Mouse (Mus musculus) gastrocnemius, postnatal 4 days (tissue): ENCODE measurements around the gene Sox13. TPM values are rescaled to one million over a fixed set of nuclear protein-coding genes. Genes with fewer than 3 reads are reported as not detected.

Experiments
- DNase-seq, 2 experiments: peaks; one replicate each; pipeline ENCODE4 v3.0.0; 2021 to 2022; ENCODE audit warnings: low spot score in 2 of 2, mixed read lengths in 2 of 2
- total RNA-seq, 2 experiments: library from RNA; stranded (reverse); gene quantifications; 2 replicates each; pipeline ENCODE4 v1.2.3; 2021

The Sox13 gene
- total RNA-seq, 2 experiments from 2014 or later = 18.1 to 19.3 TPM

- DNase-seq = no peak
These were observed 17.6 kb downstream of the Sox13 start for GRCm38 (mm10) chr1:133406614-133407013.

DNA sequence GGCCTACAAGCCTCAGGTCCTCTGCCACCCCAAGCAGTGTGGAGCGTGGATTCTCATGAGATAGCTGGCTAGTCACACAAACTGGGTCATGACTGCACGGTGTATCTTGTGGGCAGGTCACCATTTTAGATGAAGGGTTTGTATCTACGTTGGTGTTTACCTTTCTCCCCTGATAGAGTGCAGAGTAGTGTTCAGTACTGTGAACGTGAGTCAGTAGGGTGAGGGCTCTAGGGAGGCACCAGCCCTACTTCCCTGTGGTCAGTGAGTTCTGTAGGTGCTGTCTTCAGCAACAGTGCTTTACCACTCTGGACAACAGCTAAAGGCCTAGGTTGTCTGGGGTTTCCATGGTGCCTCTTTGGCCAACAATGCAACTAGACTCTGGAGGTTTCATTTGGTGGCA, 20.2 kb downstream of the Sox13 start:
- DNase-seq = no peak

DNA sequence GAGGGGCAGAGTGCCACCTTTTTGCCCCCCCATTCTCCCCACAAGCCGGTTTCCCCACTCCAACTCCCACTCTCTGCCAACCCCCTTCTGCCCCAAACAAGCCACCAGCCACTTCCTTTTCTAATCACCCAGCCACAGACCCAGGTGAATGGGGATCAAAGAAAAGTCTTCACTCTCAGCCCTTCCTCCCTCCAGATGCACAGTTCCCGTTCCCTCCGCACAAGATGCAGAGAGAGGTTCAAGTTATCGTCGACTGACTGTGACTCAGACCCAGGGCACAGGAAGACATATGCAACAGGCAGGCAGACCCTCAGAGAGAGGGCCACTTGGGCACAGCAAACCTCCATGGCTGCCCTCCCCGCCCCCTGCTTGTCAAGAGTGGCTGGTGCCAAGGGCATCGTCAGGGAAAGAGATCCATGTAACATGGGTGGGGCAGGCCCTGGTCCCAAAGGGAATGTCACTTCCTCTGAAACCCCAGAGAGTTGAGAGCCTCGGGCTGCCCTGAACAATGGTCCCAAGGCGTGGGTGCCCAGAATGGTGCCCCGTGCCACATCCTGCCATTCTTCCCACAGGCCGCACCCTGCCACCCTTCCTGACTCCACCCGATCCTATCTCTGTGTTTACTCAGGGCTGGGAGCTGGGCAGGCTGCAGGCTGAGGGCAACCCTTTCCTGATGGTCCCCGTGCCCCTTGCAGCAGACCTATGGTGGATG, 24.0 kb downstream of the Sox13 start:
- DNase-seq = no peak

- no peak for DNase-seq
These were observed 26.5 kb downstream of the Sox13 start for GRCm38 (mm10) chr1:133397483-133398237.

GRCm38 (mm10) chr1:133397094-133397482, 27.1 kb downstream of the Sox13 start:
- DNase-seq = no peak

DNA sequence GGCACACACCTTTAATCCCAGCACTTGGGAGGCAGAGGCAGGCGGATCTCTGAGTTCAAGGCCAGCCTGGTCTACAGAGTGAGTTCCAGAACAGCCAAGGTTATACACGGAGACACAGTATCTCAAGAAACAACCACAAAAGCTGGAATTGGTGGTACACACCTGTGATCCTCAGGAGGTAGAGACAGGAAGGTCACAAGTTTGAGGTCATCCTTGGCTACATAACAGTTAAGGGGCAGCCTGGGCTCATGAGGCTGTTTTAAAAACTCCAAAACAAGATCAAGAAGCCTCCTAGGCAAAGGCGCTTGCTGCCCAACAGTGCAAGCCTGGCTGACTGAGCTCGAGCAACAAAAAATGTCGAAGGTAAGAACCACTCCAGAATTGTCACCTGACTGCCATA, 27.5 kb downstream of the Sox13 start:
- no peak for DNase-seq

DNA sequence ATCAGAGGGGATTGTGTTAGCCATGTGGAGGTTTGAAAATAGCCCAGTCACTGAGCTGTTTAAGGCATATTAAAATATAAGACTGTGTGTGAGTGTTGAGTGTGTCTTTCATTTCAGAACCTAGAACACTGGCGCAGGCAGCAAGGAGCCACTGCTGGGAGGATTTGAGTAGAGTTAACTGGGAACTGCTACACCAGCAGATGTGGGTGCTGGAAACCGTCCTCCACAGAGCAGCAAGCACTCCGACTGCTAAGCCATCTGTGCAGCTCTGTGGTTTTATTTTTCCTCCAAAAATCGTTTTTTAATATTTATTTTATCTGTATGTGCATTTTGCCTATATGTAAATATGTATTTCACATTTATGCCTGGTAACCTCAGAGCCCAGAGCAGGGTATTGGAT, 29.5 kb downstream of the Sox13 start:
- no peak for DNase-seq

DNA sequence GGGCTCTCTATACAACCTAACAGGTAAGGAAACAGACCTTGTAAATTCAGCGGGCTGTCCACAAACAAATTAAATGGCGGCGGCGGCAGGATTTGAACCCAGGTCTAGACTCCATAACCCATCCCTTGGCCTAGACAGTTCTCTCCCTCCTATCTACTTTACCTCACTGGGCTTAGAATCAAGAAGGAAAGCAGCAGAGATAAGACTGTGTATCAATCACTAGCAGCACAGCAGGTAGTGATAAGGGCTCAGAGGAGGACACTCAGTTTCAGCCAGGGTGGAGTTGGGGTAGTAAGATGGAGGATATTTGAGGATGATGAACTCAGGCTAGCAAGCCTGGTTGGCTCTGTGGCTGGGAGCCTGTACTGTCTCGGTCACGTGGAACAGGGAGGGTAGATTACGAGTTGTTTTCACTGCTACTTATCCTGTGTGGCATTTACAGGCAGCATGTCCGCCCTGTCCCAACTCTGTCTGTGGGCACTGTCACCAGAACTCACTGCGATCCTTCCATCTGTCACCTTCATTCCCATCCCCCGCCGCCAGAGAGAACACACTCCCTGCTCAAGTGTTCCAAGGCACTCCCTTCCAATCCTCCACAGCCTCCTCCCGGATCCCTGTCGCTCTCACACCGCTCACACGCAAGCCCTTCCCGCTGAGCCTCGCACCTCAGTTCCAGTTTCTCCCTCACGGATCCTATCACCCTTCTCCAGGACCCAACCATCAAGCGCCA, 36.5 kb downstream of the Sox13 start:
- no peak for DNase-seq

DNA sequence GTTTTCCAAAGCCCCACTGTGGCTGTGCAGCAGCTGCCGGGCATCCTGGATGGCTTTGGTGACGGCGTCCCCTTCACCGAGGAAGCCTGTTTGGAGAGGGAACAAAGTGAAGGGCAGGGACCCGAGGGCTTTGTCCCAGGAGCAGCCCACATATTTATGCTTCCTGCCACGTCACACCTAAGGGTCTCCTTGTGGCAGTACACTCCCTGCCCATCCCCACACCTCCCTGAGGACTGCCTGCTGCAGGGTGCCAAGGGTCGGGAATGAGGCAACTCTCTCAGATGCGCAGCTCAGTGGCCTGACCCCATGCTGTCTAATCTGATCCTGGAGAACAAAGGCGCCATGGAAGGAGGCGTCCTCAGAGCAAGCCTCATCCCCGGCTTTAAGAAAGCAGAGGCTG, 38.0 kb downstream of the Sox13 start:
- no peak for DNase-seq

DNA sequence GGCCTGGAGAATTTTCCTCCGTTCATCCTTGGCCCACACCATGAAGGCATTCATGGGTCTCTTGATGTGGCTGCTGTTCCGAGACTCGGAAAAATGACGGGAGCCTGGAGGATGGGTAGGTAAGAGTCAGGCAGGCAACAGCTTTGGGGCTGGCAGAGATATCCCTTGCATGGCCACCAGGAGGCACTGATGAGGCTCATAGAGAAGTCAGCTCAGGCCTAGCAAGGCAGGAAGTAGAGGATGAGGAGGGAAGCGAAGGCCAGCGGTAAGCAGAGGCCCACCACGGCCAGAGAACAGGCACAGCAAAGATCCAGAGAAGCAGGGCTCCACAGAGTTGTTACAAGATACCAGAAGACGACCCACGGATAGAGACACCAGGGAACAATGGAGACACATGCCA, 38.7 kb downstream of the Sox13 start:
- peak in 1 of 2 experiments; percentile 67 for DNase-seq

GRCm38 (mm10) chr1:133383157-133383783, 40.9 kb downstream of the Sox13 start:
- no peak for DNase-seq

DNA sequence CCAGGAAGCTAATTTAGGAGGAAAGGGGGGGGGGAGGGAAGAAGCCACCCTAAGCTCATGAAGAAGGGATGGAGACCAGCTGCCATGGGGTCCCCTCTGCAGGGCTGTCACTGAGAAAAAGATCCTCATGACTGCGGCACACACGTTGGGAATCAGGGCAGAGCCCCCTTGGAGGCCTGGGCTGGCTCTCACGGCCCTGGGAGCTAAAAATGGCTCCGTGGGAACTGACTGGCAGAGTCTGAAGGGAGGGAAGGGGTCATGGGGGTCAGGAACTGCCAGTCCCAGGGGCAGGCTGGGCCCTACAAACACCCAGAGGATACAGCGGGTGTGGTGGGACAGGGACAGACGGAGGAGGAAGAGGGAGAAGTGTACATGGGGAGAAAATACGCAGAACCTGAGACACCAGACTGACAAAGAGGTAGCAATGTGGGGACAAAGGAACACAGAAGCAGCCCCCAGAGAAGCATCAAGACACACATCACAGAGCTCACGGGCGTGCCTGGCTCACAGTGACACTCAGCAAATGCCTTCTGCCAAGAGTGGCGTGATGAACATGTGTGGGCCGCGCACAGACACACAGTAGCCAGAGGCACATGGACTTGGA, 41.5 kb downstream of the Sox13 start:
- DNase-seq = no peak

GRCm38 (mm10) chr1:133382008-133382407, 42.2 kb downstream of the Sox13 start:
- DNase-seq = peak in 1 of 2 experiments; percentile 52

DNA sequence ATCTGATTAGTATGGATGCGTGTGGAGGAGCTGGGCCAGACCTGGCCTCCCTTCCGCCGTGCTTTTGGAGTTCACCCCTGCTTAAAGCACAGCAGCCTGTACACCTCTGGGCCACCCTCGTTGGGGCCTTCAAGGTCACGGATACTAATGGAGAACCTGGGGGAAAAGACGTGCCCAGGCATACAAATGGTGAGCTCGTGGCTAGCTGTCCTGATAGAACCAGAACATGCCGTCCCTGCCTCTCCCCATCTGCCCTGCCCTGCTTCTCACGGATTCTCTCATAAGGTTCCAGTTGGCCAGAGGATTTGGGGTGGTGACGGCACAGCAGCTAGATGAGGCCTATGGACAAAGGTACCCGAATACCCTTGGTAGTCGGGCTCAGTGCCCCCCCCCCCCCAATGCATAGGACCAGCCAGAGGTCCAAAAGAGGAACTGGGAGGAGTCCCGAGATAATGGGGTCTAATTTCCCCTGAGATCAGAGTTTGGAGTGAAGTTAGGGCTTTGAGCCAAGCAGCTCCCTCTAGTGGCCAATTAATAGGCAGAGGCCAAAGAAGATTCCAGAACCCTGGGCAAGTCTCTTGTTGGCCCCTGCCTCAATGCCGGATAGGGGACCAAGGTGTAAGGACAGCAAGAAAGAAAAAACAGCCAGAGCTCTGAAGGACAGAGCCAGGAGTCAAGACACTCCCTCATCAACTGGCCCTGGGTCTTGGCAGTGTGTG, 43.7 kb downstream of the Sox13 start:
- peak in 1 of 2 experiments; percentile 43 for DNase-seq

DNA sequence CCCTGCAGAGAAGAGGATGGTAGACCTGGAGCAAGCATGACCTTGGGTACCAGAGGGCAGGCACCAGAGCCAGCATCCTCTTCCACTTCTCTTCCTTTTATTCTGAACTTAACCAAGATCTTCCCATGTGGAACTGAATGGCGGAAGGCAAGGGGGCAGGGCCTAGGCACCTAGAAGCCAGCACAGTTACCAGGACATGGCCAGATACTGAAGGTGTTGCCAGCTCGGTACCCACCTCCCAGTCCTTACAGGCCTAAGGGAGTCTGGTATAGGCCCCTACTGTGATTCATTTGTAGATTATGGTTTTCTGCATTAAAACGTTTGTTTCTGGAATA, 44.2 kb downstream of the Sox13 start:
- no peak for DNase-seq

- DNase-seq = no peak
These were observed 44.8 kb downstream of the Sox13 start for GRCm38 (mm10) chr1:133379254-133379985.

- no peak for DNase-seq
These were observed 46.6 kb downstream of the Sox13 start for GRCm38 (mm10) chr1:133377547-133377946.

GRCm38 (mm10) chr1:133375696-133376346, 48.4 kb downstream of the Sox13 start:
- DNase-seq = no peak

- no peak for DNase-seq
These were observed 52.1 kb downstream of the Sox13 start for GRCm38 (mm10) chr1:133372113-133372512.
